Mouse (Mus musculus) adrenal gland, adult 2 months (tissue): ENCODE results near the gene Slc36a1. TPM values are rescaled to one million over a fixed set of nuclear protein-coding genes. Genes with fewer than 3 reads are reported as not detected.
A peak's percentile ranks its signal among the peaks of the same experiment; 100 is the strongest.

Experiments
- DNase-seq: peaks from one replicate; pipeline ENCODE4 v3.0.0; 2021
- polyA plus RNA-seq: library from polyadenylated mRNA; depleted of rRNA; stranded (reverse); fragments of >200 nt; gene quantifications from 2 replicates; pipeline ENCODE4 v1.2.3, GENCODE M21; 2012; rRNA removed
- total RNA-seq, 2 experiments: library from RNA; stranded (reverse); gene quantifications; 2 replicates each; pipeline ENCODE4 v1.2.3; 2021

The Slc36a1 gene
- total and polyA plus RNA-seq, 3 experiments: 15.9 to 21.5 (median 18.7) TPM

DNA sequence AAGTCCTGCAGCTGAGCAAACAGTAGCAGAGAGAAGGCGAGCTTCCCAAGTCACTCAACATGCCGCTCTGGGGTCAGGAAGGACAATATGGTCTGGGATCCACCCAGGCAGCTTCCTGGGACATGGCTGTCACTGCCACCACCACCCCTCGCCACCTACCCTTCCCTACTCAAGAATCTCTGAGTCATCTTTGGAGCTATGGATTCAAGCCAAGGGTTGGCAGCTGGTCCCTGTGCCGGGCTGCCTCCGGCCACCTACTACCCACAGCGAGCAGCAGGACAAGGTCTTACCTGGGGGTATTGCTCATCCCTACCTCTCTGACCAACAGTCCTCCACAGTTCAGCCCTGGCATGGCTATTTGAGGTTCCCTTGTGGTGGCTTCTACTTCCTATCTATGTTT lies 70.6 kb downstream of the Slc36a1 start:
- peak; percentile 73 for DNase-seq

Other genes starting within 250 kb of the Slc36a1 start
- 10 to 100 TPM; 82.2 to 88.8 TPM for gene Tnip1, start 241.4 kb upstream of the Slc36a1 start, total RNA-seq
- gene Tnip1, start 241.4 kb upstream of the Slc36a1 start, polyA plus RNA-seq: 59.0 and 63.6 TPM in 2 replicates
- 100 to 1,000 TPM; 116 to 185 TPM for gene Anxa6, start 170.9 kb upstream of the Slc36a1 start, total RNA-seq
- gene Anxa6, start 170.9 kb upstream of the Slc36a1 start, polyA plus RNA-seq: 54.6 and 58.7 TPM in 2 replicates
- 10 to 100 TPM in 1 of 2 experiments, 1 to 10 TPM in 1; 9.5 to 14.8 TPM for gene Ccdc69, start 126.2 kb upstream of the Slc36a1 start, total RNA-seq
- gene Ccdc69, start 126.2 kb upstream of the Slc36a1 start, polyA plus RNA-seq: 1.9 and 2.1 TPM in 2 replicates
- gene Gm2a, start 106.2 kb upstream of the Slc36a1 start, total RNA-seq: 100 to 1,000 TPM; 232 to 283 TPM
- gene Gm2a, start 106.2 kb upstream of the Slc36a1 start, polyA plus RNA-seq: 146 and 187 TPM in 2 replicates
- gene Slc36a3, start 52.6 kb upstream of the Slc36a1 start, total RNA-seq: not detected
- gene Slc36a3, start 52.6 kb upstream of the Slc36a1 start, polyA plus RNA-seq: 0.16 TPM in 1 of 2 replicates, not detected in the other
- gene Slc36a2, start 19.3 kb upstream of the Slc36a1 start, total RNA-seq: 100 to 1,000 TPM in 1 of 2 experiments, 10 to 100 TPM in 1; 93.6 to 146 TPM
- 144 and 233 TPM in 2 replicates for gene Slc36a2, start 19.3 kb upstream of the Slc36a1 start, polyA plus RNA-seq
- gene Fat2, start 132.2 kb downstream of the Slc36a1 start, total RNA-seq: under 1 TPM; 0.10 to 0.14 TPM
- 0.01 TPM in 1 of 2 replicates, not detected in the other for gene Fat2, start 132.2 kb downstream of the Slc36a1 start, polyA plus RNA-seq
- 1,000 to 10,000 TPM; 1,553 to 3,019 TPM for gene Sparc, start 218.8 kb downstream of the Slc36a1 start, total RNA-seq
- gene Sparc, start 218.8 kb downstream of the Slc36a1 start, polyA plus RNA-seq: 4,707 and 5,966 TPM in 2 replicates